Mouse (Mus musculus) urinary bladder, postnatal 36 days (tissue): Measurements from ENCODE around the gene H2-Eb2.
A peak's percentile ranks its signal among the peaks of the same experiment; 100 is the strongest.
"Not testable (repeated sequence)": the region's sequence is repeated elsewhere in the genome, so short reads cannot be mapped to it uniquely, and the experiment has no call there.

ENCODE experiments used
- DNase-seq, 2 experiments: peaks; one replicate each; pipeline ENCODE4 v3.0.0; 2022; ENCODE audit warnings: low spot score in 2 of 2, mixed read lengths in 1 of 2

The H2-Eb2 gene

DNA sequence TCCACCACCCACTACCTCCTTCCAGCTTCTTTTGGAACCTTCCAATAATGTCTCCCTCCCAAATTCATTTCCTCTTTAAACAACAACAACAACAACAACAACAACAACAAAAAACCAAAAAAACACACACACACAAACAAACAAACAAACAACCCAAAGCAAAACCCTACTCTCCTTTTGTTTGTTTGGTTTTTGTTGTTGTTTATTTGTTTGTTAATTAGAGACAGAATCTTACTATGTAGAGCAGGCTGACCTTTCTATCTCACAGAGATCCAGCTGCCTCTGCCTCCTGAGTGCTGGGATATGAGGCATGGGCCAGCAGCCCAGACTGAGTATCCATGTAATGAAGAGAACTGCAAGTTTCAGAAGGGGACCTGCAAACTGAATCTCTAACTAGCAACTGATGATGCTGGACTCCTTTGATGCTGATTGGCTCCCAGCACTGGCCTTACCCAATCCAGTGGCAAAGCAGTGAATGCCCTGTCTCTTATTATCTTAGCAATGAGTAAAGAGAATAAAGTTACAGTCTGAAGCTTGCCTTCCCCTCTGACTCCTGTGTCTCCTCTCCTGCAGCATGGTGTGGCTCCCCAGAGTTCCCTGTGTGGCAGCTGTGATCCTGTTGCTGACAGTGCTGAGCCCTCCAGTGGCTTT lies 20.0 kb upstream of the H2-Eb2 start, which contains the start of gene H2-Eb1:
Gene H2-Eb1, plus strand, starts transcription at position 488 of the 651 bp plus-strand sequence.
- DNase-seq, result peak; percentile 79 to 84

DNA sequence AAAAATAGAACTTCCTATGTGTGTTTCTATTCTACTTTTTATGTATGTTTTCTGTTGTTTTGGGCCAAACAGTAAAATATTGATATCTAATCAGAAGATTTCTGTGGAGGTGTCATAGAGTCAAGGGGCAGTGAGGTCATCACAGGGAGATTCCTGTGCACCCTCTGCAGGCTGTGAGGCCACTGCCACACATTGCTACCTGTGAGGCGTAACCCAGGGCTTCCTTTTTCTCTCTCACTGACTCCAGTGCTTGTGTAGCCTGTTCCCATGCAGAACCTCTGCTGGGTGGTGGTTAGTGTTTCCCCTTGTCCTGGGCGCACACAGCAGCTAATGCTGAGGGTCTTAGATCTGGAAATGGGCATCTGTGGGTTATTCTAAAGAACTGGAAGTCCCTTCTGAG lies 19.1 kb upstream of the H2-Eb2 start:
- no peak for DNase-seq

DNA sequence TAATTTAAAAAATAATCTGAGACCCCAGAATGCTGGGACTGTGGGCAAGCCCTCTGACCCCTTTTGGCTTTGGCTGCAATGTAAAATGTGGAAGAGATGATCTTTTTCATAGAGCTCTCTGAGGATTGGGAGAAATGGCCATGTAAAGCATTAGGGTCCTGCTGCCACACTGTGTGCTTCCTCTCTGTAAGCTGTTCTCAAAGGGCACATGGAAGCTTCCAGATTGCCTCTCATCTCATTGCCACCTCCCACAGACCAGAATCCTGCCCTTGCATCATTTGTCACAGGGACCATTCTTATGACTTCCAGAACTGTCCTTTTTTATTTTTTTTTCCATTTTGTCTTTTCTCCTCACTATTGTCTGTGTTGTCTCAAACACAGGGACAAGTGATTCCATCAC lies 18.2 kb upstream of the H2-Eb2 start:
- DNase-seq, result no peak

DNA sequence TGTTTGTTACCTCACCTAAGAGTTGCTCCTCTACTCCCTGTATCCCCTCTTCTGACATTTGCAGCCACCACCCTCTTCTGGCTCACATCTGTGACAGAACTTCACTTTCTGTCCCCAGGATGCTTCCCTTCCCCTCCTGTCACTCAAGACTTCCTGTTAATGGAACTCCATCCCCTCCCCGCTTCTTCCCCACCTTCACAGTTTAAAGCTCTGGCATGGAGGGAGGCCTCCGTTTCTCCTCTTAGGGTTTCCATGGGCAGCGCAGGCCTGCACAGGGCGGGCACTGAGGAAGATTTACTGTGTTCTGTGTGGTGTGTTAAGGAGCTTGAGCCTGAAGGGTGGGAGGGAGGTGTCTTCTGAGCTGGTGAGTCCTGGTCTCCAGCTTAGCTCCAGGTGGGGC lies 17.3 kb upstream of the H2-Eb2 start:
- no peak for DNase-seq

DNA sequence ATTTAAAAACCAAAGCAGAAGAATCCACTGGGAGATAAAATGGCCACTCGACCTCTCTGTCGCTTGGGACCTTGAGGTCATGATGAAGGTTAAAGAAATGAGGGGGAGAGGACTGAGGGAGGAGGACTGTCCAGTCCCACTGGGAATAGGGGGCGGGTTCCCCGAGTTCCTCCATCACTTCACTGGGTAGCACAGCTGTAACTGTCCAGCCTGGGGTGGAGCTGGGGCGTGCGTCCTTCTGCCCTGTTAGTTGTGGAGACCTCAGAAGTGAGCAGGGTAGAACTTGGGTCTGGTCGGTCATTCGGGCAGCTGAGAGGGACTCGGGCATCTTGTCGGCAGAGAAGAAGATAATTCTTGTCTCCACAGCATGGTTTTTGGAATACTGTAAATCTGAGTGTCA lies 16.2 kb upstream of the H2-Eb2 start:
- DNase-seq, result no peak

DNA sequence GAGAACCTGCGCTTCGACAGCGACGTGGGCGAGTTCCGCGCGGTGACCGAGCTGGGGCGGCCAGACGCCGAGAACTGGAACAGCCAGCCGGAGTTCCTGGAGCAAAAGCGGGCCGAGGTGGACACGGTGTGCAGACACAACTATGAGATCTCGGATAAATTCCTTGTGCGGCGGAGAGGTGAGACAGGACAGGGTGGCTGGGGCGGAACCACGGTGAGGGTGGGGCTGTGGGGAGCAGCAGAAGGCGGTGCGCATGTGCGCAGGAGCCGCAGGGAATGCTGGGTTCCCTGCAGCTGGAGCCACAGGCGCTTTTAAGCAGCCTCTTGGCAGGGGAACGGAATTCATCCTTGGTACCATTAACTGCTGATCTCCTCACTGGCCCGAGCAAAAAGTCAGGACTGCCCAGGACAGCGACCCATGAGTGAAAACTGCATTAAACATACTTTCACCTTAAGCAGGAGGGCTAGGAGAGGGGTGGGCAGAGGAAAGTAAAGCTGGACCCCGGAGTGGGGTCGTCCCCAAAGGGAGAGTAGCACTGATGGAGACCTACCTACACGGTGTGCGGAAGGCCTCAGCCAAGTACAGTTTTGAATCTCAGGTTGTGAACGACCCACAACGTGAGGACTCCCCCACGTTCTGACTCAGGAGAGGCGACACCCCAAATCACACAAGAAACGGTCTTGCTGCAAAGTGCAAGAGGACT lies 15.6 kb upstream of the H2-Eb2 start:
- peak; percentile 37 to 65 for DNase-seq

DNA sequence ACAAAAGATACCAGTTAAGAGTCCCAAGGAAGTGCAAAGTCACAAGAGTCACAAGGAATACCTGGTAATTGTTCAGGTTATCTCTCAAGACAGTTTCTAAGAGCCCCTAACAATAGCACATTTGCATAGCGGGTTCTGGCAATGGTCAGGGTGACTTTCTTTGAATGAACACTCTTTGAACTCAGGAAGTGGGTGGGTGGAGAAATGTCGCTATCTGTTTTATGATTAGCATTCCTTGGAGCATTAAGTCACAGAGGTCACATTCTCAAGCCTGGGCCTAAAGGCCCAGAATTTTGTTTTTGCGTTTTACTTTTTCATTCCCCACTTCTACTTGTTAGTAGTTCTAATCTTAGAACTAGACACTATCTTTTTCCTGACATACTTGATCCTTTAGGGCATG lies 14.9 kb upstream of the H2-Eb2 start:
- not testable (repeated sequence) for DNase-seq

DNA sequence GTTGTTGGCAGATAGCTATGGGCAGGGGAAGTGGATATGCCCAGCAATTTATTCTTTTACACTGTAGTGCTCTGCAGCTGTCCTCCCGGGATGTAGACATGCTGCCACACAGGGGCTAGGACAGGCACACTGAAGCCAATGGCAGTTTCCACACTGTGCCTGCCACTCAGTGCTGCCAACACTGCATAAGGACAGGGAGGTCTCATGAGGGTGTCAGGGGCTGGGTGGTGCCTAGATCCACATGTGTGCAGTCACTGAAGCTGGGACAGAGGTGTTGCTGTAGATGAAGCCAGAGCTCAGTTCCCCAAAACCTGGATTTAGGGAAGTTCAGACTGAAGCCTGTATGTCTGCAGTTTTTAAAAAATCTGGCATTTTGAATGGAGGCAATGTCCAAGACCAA lies 13.3 kb upstream of the H2-Eb2 start:
- DNase-seq, result no peak

DNA sequence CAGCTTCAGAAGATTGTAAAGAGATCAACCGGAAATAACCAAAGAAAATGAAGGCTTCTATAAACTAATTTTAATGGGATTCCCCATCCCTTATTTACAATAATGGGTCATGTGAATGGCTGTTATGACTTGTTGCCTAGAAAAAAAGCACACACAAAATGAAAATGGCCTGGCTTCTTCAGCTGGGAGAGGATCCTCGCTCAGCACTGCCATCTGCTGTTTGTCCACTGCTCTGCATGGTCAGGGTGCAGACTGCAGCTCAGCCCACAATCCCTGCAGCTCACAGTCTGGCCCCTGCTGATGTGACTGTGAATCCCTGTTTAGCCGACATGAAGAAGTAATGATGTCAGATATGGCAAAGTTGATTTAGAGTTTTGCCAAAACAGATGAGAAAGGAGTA lies 12.1 kb upstream of the H2-Eb2 start:
- peak; percentile 62 to 68 for DNase-seq

DNA sequence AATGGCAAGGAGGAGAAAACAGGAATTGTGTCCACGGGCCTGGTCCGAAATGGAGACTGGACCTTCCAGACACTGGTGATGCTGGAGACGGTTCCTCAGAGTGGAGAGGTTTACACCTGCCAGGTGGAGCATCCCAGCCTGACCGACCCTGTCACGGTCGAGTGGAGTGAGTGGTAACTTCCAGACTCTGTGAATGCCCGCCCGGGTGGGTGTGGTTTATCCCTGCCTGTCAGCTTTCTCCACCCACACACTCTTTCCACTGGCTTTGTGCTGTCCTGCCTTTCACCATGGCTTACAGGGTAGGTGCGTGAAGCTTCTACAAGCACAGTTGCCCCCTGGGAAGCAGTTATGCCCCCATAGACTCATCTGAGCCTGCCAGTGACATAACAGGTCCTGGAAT lies 11.2 kb upstream of the H2-Eb2 start:
- no peak for DNase-seq

DNA sequence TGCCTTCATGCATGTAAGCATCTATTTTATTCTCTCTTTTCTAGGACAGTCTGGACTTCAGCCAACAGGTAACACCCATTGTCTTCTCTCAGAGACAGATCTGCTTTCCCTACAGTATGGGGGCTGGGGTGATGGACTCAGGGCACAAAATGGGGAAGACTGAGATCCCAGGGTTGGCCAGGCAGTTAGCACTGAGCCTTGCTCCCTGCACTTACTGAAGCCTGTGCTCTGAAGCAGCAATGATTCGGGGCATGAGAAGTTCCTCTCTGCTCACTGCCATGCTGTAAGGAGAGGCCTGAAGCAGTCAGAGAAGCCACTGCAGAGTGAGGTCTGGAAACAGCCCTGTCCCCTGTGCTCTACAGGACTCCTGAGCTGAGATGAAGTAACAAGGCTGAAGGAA lies 10.0 kb upstream of the H2-Eb2 start:
- DNase-seq, result no peak

DNA sequence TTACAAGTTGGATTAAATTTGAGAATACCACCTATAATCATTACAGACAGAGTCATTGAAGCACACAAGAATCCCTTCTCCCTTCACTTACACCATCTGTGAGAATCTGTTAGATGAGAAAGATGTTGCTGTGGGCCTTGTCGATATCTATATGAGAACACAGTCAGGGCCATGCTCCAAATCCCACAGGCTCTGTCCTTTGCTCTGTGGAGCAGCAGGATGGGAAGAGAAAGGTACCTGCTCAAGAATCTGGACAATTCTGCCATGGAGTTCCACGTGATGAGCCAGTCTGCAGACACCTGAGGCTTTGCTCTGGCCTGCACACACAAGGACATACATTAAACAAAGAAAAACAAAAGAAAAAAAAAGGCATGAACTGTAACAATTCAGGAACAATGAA lies 8.8 kb upstream of the H2-Eb2 start:
- no peak for DNase-seq

DNA sequence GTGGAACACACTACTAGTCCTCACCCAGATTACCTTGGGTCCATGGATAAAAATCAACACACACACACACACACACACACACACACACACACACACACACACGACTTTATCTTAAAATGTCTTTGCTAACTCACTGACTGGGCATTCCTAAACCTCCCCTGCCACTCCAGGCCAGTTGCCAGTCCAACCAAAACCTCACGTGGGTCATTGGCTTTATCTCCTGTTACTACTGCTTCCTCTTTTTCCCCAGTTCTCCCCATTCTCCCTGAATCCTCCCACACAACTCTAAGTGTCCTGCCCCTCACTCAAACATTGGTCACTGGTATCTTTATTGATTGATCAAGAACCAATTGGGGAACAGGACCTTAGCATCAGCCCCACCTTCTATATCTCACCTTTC lies 8.2 kb upstream of the H2-Eb2 start:
- no peak for DNase-seq

DNA sequence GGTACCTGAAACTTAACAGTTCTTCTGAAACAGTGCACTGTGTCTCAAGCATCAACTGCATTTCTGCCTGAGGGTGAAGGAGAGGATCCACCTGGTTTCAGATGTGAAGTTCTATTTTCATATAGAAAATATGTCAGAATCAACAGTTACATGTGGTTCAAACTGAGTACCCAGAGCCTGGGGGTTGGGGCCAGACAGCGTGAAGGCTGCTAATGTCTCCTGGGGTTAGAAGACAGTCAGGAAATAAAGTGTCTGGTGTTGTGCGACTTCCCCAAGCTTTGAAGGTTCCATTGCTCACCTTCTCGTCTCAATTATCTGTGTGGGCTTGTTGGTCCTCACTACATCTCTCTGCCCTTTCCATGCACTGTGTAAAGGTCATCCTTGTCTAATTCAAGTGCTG lies 908 bp downstream of the H2-Eb2 start:
- no peak for DNase-seq

DNA sequence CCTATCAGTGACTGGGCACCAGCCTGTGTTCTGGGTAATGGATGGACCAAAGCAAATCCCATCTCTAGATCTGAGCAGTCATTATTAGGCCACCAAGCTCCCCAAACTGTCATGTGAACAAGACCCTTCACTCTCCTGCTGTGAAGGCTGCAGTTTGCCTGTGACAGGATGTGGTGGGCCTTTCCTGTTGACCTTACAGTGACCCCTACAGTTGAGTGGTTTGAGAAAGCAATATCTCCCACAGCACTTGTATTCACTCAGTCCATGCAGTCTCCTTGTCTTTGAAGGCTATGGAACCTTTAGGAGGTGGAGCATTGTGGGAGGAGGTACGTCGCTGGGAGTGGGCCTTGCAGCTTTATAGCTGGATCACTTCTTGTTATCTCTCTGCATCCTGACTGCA lies 4.3 kb downstream of the H2-Eb2 start:
- no peak for DNase-seq

DNA sequence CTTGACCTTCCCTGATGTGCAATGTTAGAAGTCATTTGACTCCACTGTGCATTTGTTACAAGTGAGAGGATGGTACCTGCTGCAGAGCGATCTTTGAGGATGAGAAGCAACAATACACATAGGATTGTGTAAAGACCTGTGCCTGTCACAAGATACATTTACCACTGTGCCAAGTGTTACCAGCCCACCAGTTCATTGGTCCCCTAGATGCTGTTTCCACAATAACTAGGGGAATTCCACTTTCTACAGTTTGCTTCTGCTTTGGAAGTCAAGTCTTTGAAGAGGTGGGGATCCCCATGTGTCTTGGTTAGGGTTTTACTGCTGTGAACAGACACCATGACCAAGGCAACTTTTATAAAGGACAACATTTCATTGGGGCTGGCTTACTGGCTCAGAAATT lies 5.7 kb downstream of the H2-Eb2 start:
- DNase-seq, result no peak

DNA sequence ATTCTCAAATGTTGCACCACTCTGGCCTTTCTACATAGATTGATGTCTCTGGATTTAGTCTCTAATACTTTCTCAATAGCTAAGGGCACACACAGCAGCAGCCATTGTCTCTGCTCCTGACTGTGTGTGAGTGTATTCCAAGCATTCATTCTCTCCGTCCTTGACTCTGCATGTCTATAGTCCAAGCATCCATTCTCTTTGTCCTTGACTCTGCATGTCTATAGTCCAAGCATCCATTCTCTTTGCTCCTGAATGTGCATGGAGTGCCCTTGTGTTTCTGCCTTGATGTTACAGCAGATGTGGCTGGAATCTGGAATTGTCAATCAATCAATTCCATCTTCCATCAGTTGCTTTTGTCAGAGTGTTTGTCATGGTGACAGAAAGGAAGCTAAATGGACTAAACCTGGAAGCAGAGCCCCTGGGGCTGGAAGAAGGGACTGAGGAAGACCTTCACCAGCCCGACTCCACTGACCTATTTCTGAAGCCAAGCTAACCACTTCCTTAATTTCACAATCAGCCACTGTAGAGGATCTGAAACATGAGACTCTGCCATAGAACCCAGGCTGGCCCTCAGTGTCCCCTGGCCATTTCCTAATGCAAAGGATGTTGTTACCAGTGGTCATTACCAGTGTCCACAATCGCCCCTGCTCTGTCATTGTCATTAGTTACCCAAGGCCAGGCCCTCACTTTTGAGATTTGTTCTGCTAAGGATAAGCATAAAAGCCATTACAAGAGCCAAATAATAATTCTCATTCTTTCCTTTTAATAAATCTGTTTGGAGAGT lies 15.3 kb downstream of the H2-Eb2 start:
- no peak for DNase-seq

DNA sequence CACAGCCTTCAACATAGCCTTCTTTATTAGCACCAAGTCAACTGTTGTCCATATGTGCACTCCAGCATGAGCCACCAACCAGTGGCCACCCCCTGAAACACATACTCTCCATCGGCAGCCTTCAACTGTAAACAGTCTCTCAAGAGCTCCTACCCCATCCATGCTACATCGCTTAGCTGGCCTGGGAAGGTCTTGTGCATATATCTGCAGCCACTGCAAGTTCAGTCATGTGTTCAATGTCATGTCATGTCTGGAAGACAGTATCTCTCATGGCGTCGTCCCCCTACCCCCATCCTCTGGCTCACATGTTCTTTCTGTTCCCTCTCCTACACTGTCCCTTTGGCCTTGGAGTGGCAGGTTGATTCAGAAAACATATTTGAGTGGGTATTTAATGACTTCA lies 19.4 kb downstream of the H2-Eb2 start:
- no peak for DNase-seq

DNA sequence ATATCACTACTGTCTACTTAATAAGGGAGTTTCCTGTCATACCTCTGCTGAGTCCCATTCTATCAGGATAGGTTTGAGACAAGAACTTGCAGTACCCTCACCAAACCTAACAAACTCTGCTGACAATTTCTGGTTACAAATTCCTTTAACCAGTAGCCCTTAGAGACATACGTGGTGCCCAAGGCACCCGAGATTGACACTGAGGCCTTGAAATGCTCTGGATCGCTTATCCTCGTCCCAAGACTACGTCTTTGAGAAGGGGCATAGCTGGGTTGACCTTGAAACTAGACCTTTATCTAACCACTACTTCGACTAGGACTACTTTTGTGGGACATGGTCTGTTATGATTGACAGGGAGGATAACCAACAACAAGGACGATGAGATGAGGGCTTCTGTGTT lies 20.0 kb downstream of the H2-Eb2 start:
- DNase-seq, result no peak

DNA sequence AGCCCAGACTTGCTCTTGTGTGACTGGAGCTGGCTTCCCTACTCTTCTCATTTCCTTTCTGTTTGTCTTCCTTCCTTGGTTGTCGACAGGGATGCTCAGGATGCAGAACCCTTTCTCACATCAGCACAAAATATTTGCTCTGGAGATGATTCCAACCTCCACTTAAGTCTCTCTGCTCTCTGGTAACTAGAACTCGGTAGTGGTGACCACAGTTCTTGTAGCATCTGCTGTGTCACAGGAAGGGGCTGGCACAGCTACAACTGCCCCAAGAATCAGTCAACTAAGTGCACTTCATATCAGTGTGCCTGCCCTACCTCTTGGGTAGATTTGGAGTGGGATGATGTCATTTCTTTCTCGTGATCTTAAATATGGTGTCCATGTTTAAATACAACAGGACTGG lies 20.6 kb downstream of the H2-Eb2 start:
- DNase-seq, result no peak

DNA sequence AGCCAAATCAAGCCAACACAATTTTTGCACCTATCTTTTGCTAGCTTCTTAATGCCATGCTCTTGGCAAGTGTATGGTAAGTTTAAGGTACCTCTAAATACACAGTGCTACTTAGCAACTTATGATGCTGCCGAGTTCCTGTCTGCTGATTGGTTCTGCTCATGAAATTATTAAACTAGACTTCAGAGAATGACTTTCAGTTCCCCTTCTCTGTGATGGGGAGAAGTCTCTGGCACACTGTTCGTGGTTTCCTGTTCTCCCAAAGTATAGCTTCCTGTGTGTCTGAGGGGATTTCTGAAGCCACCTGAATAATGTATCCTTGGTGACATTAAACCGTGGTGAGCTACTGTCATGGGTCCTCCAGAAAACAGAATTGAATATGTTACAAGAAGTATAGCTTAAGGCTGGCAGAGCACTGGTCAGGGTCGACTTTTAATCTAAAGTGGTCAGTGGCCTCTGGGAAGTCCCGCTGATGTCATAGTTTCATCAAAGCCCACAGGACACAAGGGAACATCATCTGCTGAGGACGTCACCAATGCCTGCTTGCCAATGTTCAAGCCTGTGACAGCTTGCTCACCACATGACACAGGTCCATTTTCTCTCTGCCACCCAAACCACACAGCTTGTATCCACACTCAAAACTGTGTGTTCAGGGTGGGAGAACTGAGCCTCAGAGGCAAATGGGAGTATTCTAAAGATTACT lies 22.3 kb downstream of the H2-Eb2 start:
- peak in 1 of 2 experiments; percentile 15 for DNase-seq

DNA sequence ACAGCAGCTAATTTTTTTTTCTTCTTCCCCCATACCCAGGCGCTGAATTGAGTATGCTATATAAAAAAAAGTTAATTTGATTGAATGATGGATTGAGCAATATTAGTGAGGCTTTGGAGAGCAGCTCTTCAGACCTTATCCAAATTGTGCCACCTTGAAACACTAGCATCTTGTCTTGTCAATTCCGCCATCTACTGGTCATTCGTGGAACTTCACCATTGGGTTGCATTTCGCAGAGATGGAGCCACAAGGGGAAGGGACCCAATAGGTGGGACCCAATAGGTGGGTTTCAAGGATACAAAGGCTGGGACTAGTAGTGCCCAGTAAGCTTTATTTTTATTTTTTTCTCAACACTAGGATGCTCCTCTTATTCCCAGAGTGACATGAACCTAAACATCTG lies 24.0 kb downstream of the H2-Eb2 start:
- DNase-seq, result peak; percentile 47 to 54
